Mouse (Mus musculus): ENCODE measurements around the gene Paox.

GRCm38 (mm10) chr7:140160363-140160762, 44.8 kb downstream of the Paox start:
- TF ChIP-seq GATA1 (IDR thresholded peaks at IDR 0.05; ENCODE audit: borderline replicate concordance, low read length) (no peak), FLI1 (IDR thresholded peaks at IDR 0.05; ENCODE audit: low read length) (no peak)

Measured in megakaryocyte, embryonic 14.5 days (primary cell).